Mouse (Mus musculus): Measurements from ENCODE around the gene Tnfrsf17.
"Not testable (repeated sequence)": the region's sequence is repeated elsewhere in the genome, so short reads cannot be mapped to it uniquely, and the experiment has no call there.

Tnfrsf17 gene

GRCm38 (mm10) chr16:11331030-11331429 is 17.4 kb downstream of the Tnfrsf17 start:
- intact Hi-C loops (cut with DNase I): no loop called here

- intact Hi-C loops (cut with DNase I): no loop called here
Observed at GRCm38 (mm10) chr16:11343292-11343815, 29.7 kb downstream of the Tnfrsf17 start.

- intact Hi-C loops (cut with DNase I): no loop called here
Observed at GRCm38 (mm10) chr16:11351903-11352302, 38.3 kb downstream of the Tnfrsf17 start.

- intact Hi-C loops (cut with DNase I): no loop called here
Observed at GRCm38 (mm10) chr16:11359173-11359572, 45.6 kb downstream of the Tnfrsf17 start.

GRCm38 (mm10) chr16:11359919-11360318 is 46.3 kb downstream of the Tnfrsf17 start:
- intact Hi-C loops (cut with DNase I): no loop called here

- intact Hi-C loops (cut with DNase I): not testable (repeated sequence)
Observed at GRCm38 (mm10) chr16:11360576-11360975, 47.0 kb downstream of the Tnfrsf17 start.

- intact Hi-C loops (cut with DNase I): no loop called here
Observed at GRCm38 (mm10) chr16:11365626-11366025, 52.0 kb downstream of the Tnfrsf17 start.

- intact Hi-C loops (cut with DNase I): no loop called here
Observed at GRCm38 (mm10) chr16:11366851-11367250, 53.2 kb downstream of the Tnfrsf17 start.

GRCm38 (mm10) chr16:11368412-11368811 is 54.8 kb downstream of the Tnfrsf17 start:
- intact Hi-C loops (cut with DNase I): no loop called here

- intact Hi-C loops (cut with DNase I): no loop called here
Observed at GRCm38 (mm10) chr16:11369162-11369561, 55.5 kb downstream of the Tnfrsf17 start.

- intact Hi-C loops (cut with DNase I): no loop called here
Observed at GRCm38 (mm10) chr16:11369642-11370041, 56.0 kb downstream of the Tnfrsf17 start.
